Mouse (Mus musculus) left cerebral cortex, postnatal 14 days (tissue): ENCODE results near the gene Wnt5b. TPM values are rescaled to one million over a fixed set of nuclear protein-coding genes. Genes with fewer than 3 reads are reported as not detected.

ENCODE experiments used
- DNase-seq, 2 experiments: peaks; one replicate each; pipeline ENCODE4 v3.0.0; 2021 to 2022; ENCODE audit warnings: low spot score in 2 of 2, mixed read lengths in 1 of 2
- intact Hi-C: fragments of 180-260 bp; cut with DNase I; formaldehyde crosslinking; loops from one replicate; pipeline ENCODE4 v1.15.1; 2025
- total RNA-seq, 2 experiments: library from RNA; stranded (reverse); gene quantifications; 2 replicates each; pipeline ENCODE4 v1.2.3; 2021

Gene Wnt5b
- total RNA-seq, 2 experiments from 2014 or later: 1.4 to 1.5 TPM

GRCm38 (mm10) chr6:119533170-119533709 is 10.9 kb downstream of the Wnt5b start:
- intact Hi-C loops: no loop called here
- DNase-seq: no peak

GRCm38 (mm10) chr6:119529659-119530058 is 14.5 kb downstream of the Wnt5b start:
- intact Hi-C loops: no loop called here
- DNase-seq: no peak

GRCm38 (mm10) chr6:119526498-119526897 is 17.6 kb downstream of the Wnt5b start:
- no peak for DNase-seq
- intact Hi-C loops: no loop called here

GRCm38 (mm10) chr6:119521931-119522391 is 22.2 kb downstream of the Wnt5b start:
- intact Hi-C loops: no loop called here

GRCm38 (mm10) chr6:119521482-119521900 is 22.7 kb downstream of the Wnt5b start:
- DNase-seq: peak; percentile 29 to 81

More at GRCm38 (mm10) chr6:119521931-119522391, 22.2 kb downstream of the Wnt5b start:
- peak in 1 of 2 experiments; percentile 62 for DNase-seq

GRCm38 (mm10) chr6:119520731-119521130 is 23.4 kb downstream of the Wnt5b start:
- no peak for DNase-seq
- intact Hi-C loops: no loop called here

More at GRCm38 (mm10) chr6:119521482-119521900, 22.7 kb downstream of the Wnt5b start:
- intact Hi-C loops: no loop called here

- DNase-seq: no peak
- intact Hi-C loops: no loop called here
Measured at GRCm38 (mm10) chr6:119514085-119514484, 30.1 kb downstream of the Wnt5b start.

GRCm38 (mm10) chr6:119513452-119513851 is 30.7 kb downstream of the Wnt5b start:
- intact Hi-C loops: no loop called here
- DNase-seq: no peak

GRCm38 (mm10) chr6:119512701-119513100 is 31.4 kb downstream of the Wnt5b start:
- intact Hi-C loops: no loop called here
- DNase-seq: no peak

- DNase-seq: no peak
- intact Hi-C loops: no loop called here
Measured at GRCm38 (mm10) chr6:119509437-119510037, 34.6 kb downstream of the Wnt5b start.

GRCm38 (mm10) chr6:119508634-119509375 is 35.3 kb downstream of the Wnt5b start:
- DNase-seq: no peak
- intact Hi-C loops: no loop called here

- no peak for DNase-seq
- intact Hi-C loops: no loop called here
Measured at GRCm38 (mm10) chr6:119508221-119508620, 35.9 kb downstream of the Wnt5b start.

GRCm38 (mm10) chr6:119505525-119506225 is 38.5 kb downstream of the Wnt5b start:
- DNase-seq: no peak
- intact Hi-C loops: no loop called here

GRCm38 (mm10) chr6:119504756-119505155 is 39.4 kb downstream of the Wnt5b start:
- no peak for DNase-seq
- intact Hi-C loops: no loop called here

GRCm38 (mm10) chr6:119502031-119502430 is 42.1 kb downstream of the Wnt5b start:
- intact Hi-C loops: no loop called here

GRCm38 (mm10) chr6:119500086-119500485 is 44.1 kb downstream of the Wnt5b start:
- no peak for DNase-seq
- intact Hi-C loops: no loop called here

More at GRCm38 (mm10) chr6:119502031-119502430, 42.1 kb downstream of the Wnt5b start:
- no peak for DNase-seq

- no peak for DNase-seq
- intact Hi-C loops: loop anchor here (10.0 kb wide), 1 partner anchor 266 kb away; no protein-coding TSS in a partner anchor
Measured at GRCm38 (mm10) chr6:119499271-119499670, 44.9 kb downstream of the Wnt5b start.

GRCm38 (mm10) chr6:119492630-119493014 is 51.5 kb downstream of the Wnt5b start:
- DNase-seq: no peak
- intact Hi-C loops: loop anchor here (10.0 kb wide), 1 partner anchor 272 kb away; no protein-coding TSS in a partner anchor

- no peak for DNase-seq
- intact Hi-C loops: loop anchor here (2.0 to 10.0 kb wide), 2 partner anchors 217 to 273 kb away; no protein-coding TSS in a partner anchor
Measured at GRCm38 (mm10) chr6:119491997-119492629, 52.0 kb downstream of the Wnt5b start.
